ENCODE assay signal across 16 mouse cellular contexts in the genomic region with DNA sequence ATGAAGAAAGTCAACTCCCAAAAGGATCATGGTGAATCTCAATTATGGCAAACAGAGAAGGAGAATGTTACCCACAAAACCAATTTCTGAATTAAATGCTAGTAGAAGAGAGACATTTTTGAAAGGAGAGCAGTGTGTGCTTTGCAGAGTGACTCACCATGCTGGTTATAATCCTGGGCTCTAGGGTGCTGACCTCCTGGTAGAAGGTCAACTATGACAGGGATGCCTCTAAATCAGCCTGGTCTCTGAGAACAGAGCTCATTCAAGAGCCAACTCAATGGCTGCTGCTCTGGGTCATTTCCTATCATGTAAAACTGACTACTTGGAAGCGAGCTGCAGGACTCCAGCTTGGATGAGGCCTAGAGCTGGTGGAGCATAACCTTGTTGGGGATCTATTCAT.
DNase-seq lines count a peak whose midpoint lies in the region; ATAC-seq lines count a peak whose summit lies in the region.
"Had no signal": no experiment of that assay in that cellular context is flagged by ENCODE, and none has a peak within 500 bp of the region (broad histone marks: within the 10 kb centered on the region; RNA-seq: fewer than 3 reads in every experiment).

No protein-coding gene starts in this region.

- DNase-seq in gastrocnemius, adult 18-20 months (ENCODE audit: low spot score), result peak; percentile 50
- DNase-seq in gastrocnemius, adult 8-10 months (ENCODE audit: low spot score in 2 of 2), result no peak
- DNase-seq in kidney, postnatal 36 days, result peak; percentile 14 to 16
- no peak for DNase-seq in kidney, postnatal 4 days
- DNase-seq in adrenal gland, postnatal 10 days, result peak; percentile 24
- DNase-seq in urinary bladder, postnatal 10 days (ENCODE audit: low spot score), result no peak
- DNase-seq: B cell, adult 2 months; cerebellum, adult 11 months; cerebellum, adult 9-11 months; gastrocnemius, postnatal 25 days; lung, adult 18-20 months; lung, postnatal 14 days; thymus, adult 2 months had no signal

- ATAC-seq in inflammation-experienced regulatory T-cells, adult 6 months, result no peak
- ATAC-seq: forebrain, embryonic 15.5 days; liver, embryonic 12.5 days had no signal

Comparison
In these comparisons a context has a peak if more than half of its experiments do, and no peak if none do; other contexts are left out.
1. DNase-seq: peak in gastrocnemius, adult 18-20 months (single experiment), kidney, postnatal 36 days (2 of 2) and adrenal gland, postnatal 10 days (single experiment); none in gastrocnemius, adult 8-10 months (0 of 2), kidney, postnatal 4 days (0 of 2) and urinary bladder, postnatal 10 days (single experiment).